Mouse (Mus musculus) neural tube, embryonic 10.5 days (tissue): ENCODE measurements at regions not wholly inside any gene's neighbourhood (a gene's known extent, or its start where the extent isn't known, plus 50 kb on each side); places are given as distances from the start of the nearest gene placed in this dataset.
A peak's percentile ranks its signal among the peaks of the same experiment; 100 is the strongest.

Experiments used
- DNase-seq: peaks from one replicate; pipeline ENCODE4 v3.0.0-alpha.2; 2017; ENCODE audit warnings: low spot score; ENCODE audit errors: extremely low spot score

GRCm38 (mm10) chr13:60299076-60299475 lies 121.9 kb upstream of the Gas1 start:
- no peak for DNase-seq

GRCm38 (mm10) chr13:60303561-60303960 lies 126.4 kb upstream of the Gas1 start:
- DNase-seq = no peak

GRCm38 (mm10) chr13:60305028-60305810 lies 128.1 kb upstream of the Gas1 start:
- DNase-seq = no peak

- DNase-seq = peak; percentile 42
Measured at GRCm38 (mm10) chr13:60308062-60308801, 131.1 kb upstream of the Gas1 start.

GRCm38 (mm10) chr13:60309482-60309881 lies 132.3 kb upstream of the Gas1 start:
- DNase-seq = no peak

GRCm38 (mm10) chr13:60309926-60310325 lies 132.8 kb upstream of the Gas1 start:
- no peak for DNase-seq

GRCm38 (mm10) chr13:60312397-60313085 lies 135.4 kb upstream of the Gas1 start:
- DNase-seq = no peak

GRCm38 (mm10) chr13:60318436-60319020 lies 141.4 kb upstream of the Gas1 start:
- DNase-seq = no peak

- no peak for DNase-seq
Measured at GRCm38 (mm10) chr13:60319268-60319667, 142.1 kb upstream of the Gas1 start.

GRCm38 (mm10) chr13:60319861-60320602 lies 142.9 kb upstream of the Gas1 start:
- no peak for DNase-seq

- no peak for DNase-seq
Measured at GRCm38 (mm10) chr13:60322579-60322978, 145.4 kb upstream of the Gas1 start.

- no peak for DNase-seq
Measured at GRCm38 (mm10) chr13:60330475-60331258, 153.5 kb upstream of the Gas1 start.

- no peak for DNase-seq
Measured at GRCm38 (mm10) chr13:60336196-60336595, 159.0 kb upstream of the Gas1 start.

- no peak for DNase-seq
Measured at GRCm38 (mm10) chr13:60337383-60337782, 160.2 kb upstream of the Gas1 start.

- no peak for DNase-seq
Measured at GRCm38 (mm10) chr13:60338107-60338506, 160.9 kb upstream of the Gas1 start.

- DNase-seq = no peak
Measured at GRCm38 (mm10) chr13:60340068-60340467, 162.9 kb upstream of the Gas1 start.

- no peak for DNase-seq
Measured at GRCm38 (mm10) chr13:60347881-60348280, 170.7 kb upstream of the Gas1 start.

GRCm38 (mm10) chr13:60348438-60348837 lies 171.3 kb upstream of the Gas1 start:
- DNase-seq = no peak

- DNase-seq = no peak
Measured at GRCm38 (mm10) chr13:60355707-60356490, 178.7 kb upstream of the Gas1 start.
